Mouse (Mus musculus): Measurements from ENCODE around the gene Plekhg6. TPM values are rescaled to one million over a fixed set of nuclear protein-coding genes. Genes with fewer than 3 reads are reported as not detected.

Plekhg6 gene
- total RNA-seq, 2 experiments from 2014 or later = 0.13 TPM; not detected in 1

DNA sequence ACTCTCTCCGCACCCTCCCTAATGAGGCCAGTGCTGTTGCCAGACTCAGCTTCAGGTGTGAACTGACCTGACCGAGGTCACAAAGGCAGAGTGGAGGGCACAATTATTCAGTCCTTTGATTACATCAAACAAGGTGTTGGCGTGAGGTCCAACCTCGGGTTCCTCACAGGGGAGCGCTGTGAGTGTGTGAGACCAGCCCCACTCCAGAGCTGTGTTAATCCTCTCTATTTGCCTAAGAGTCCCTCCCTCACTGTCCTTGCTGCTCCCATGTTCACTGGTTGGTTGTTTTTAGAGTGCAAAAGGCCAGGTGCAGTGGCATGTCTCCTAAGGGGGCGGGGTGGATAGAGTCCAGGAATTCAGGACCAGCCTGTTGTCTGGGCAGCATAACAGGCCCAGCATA lies 5.5 kb upstream of the Plekhg6 start:
- DNase-seq (ENCODE audit: low spot score in 2 of 2) = no peak

DNA sequence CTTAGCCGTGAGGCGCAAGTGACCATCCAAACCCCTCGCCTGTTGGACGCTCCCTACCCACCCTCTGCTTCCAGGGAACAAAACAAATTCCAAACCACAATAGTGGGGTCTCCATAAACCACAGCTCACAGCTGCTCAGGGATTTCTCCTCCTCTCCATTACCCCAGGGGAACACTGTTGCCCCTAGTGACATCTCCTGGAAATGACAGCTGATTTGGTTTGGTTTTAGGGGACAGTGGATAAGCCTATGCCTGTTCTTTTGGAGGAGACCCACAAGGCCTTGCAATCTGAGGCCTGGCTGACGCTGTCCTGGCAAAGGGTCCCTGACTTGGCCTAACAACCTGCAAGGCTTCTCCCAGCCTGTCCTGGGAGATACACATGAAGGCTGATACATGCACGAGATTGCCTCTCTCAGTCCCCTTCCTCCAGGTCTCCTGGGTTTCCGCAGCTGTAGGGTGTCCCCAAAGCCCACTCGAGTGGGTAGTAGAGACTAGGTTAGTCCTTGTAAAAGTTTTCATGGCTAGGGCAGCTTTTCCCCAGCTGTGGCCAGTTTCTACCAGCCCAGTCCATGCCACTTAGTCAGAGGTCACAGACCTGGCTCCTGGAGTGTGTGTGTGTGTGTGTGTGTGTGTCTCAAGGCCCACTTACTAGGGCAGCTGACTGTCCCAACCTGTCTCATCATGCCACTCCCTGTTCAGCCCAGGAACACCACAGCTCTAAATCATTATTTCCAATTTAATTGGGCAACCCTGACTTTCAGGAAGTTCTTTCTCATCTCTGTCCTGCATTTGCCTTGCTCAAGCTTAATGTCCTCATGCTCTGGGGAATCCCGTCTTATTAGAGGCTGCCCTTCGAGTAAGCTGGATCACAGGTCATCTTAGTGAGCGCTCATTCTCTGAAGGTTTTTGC lies 4.7 kb upstream of the Plekhg6 start:
- no peak for DNase-seq (ENCODE audit: low spot score in 2 of 2)

DNA sequence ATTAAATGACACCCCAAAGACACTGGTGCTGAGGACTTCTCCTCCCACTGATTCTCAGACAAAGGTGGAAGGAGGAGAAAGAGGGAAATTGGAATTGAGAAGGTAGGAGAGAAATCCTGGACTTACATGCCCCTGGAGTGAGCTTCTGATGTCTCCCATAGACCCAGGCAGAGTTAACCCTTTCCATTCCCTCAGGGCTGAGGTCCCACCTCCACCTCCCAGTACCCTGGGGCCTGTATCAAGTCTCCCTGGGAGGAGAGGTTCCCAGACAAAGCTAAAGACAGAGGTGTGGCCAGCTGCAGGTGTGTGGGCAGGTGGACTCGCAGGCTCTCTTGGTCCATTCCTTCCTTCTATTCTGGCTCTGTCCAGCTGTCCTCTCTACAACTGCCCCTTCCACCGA lies 1.4 kb upstream of the Plekhg6 start:
- DNase-seq (ENCODE audit: low spot score in 2 of 2) = no peak

- no peak for DNase-seq (ENCODE audit: low spot score in 2 of 2)
Measured at GRCm38 (mm10) chr6:125379781-125380180, 812 bp downstream of the Plekhg6 start.

- no peak for DNase-seq (ENCODE audit: low spot score in 2 of 2)
Measured at GRCm38 (mm10) chr6:125378621-125379020, 2.0 kb downstream of the Plekhg6 start.

DNA sequence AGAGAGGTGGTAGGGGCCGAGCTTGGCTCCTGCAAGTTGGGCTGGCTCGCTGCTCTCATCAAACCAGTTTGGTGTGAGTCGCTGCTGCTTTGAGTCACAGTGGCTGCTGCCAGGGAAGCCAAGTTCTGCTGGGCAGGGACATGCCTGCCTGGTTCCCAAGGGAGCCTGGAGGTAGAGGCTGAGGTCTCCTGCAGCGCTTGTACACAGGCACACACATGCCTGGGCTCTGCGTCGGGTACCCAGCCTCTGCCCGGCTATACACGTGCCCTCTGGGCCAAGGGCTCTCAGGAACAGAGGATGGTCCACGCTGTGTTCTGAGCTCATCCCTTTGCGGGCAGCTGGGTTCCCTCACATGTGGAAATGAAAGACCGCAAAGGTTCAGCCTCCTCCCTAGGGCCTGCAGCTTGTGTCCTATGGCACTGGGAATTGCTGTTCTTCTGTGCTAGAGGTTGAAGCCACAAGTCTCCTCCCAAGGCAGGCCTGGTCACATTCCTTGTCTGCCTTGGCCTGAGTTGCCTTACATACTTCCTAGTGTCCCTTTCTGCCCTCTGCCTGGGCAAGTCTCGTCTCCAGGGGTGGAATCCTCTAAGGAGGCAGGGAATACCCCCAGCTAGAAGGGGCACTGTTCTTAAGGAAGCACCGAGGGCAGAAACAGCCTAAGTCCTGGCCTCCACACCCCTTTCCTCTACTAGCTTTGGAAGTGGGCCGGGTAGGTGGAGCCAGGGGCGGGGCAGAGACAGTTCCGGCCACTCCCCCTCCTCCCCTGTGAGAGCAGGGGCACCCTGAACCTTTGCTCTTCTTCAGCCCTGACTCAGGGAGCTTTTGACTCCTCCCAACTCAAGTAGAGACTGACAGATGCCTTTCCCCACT lies 2.8 kb downstream of the Plekhg6 start:
- DNase-seq (ENCODE audit: low spot score in 2 of 2) = peak; percentile 58 to 76

DNA sequence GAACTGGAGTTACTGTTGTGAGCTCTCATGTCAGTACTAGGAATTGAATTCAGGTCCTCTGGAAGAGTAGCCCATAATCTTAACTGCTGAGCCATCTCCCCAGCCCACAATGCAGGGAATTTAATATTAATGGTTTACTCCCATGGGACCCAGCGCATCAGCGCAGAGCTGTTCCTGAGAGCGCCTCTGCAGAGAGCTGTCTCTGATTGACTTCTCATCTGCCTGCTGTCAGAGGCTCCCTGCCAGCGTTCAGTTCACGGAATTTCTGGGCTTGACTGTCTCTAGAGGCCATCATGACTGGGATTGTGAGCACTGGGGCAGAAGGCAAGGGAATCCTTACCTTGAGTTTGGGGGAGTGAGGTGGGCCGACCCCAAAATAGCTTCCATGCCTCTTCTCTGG lies 3.6 kb downstream of the Plekhg6 start:
- DNase-seq (ENCODE audit: low spot score in 2 of 2) = no peak

GRCm38 (mm10) chr6:125367758-125368371 lies 12.7 kb downstream of the Plekhg6 start:
- no peak for DNase-seq (ENCODE audit: low spot score in 2 of 2)

- no peak for DNase-seq (ENCODE audit: low spot score in 2 of 2)
Measured at GRCm38 (mm10) chr6:125366133-125366532, 14.5 kb downstream of the Plekhg6 start.

DNA sequence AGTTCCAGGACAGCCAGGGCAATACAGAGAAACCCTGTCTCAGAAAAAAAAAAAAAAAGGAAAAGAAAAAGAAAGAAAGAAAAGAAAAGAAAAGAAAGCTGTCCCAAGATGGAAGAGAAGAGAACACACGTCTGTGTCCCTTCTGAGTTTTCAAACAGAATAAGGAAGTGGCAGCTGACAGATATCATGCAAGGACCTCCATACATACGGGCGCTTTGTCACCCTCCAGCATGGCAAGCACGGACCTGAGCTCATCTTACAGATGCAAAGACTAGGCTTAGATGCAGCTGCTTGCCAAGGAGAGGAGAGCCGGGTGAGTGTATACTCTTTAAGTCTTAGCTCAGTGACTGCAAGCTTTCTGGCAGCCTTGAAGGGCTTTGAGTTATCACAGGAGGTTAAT lies 15.1 kb downstream of the Plekhg6 start:
- no peak for DNase-seq (ENCODE audit: low spot score in 2 of 2)

DNA sequence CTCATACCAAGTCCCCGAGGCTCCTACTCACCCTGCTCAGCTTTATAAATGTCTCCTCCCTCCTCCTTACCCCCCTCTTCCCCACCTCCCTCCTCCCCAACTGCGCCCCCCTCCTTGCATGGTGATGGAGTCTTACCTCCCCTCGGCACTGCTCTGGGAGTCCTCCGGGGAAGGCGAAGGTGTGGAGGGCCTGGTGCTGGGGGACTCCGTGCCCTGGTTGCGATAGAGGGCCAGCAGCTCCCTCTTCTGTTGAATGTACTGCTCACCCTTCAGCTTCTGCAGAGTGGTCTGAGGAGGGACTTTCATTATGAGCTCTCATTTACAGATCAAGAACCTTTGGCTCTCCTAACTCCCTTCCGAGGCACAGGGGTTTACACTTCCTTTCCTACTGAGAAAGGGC lies 16.1 kb downstream of the Plekhg6 start:
- DNase-seq (ENCODE audit: low spot score in 2 of 2) = no peak

DNA sequence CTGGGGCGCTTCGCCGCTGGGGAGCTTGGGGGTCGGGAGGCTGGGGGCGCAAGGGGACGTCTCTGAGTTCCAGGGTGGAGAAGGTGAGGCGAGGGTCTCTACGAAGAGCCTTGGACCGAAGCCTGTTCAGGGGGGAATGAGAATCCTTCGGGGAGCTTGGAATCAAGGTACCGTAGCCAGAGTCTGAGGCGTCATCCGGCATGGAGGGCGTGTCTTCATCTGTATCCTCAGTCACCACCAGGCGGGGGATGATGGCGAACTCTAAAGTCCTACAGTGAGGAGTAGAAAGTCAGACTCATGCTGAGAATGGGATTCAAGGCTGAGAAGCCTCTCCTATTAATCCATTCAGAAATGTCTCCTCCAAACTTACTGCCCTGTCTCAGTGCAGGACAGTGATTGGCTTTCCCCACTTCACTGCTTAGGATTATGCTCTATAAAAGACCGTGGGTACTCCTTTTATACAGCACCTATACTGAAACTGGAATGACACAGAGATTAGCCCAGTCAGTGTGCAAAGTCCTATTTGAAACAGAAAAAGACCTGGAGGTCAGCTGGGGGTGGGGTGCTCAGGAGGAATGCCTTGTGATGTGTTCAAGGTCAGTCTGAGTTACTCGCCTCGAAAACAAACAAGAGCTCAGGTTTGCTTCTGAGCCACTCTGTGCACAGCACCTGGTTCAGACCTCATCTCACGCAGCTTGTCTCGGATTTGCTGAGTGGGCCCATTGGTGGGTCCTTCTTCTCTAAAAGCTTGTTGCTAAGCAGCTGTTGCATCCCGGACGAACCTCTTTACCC lies 16.9 kb downstream of the Plekhg6 start:
- no peak for DNase-seq (ENCODE audit: low spot score in 2 of 2)

- no peak for DNase-seq (ENCODE audit: low spot score in 2 of 2)
Measured at GRCm38 (mm10) chr6:125363021-125363420, 17.6 kb downstream of the Plekhg6 start.

- peak in 1 of 2 experiments; percentile 44 for DNase-seq (ENCODE audit: low spot score in 2 of 2)
Measured at GRCm38 (mm10) chr6:125361467-125362291, 18.9 kb downstream of the Plekhg6 start.

GRCm38 (mm10) chr6:125360846-125361245 lies 19.7 kb downstream of the Plekhg6 start:
- no peak for DNase-seq (ENCODE audit: low spot score in 2 of 2)

- DNase-seq (ENCODE audit: low spot score in 2 of 2) = no peak
Measured at GRCm38 (mm10) chr6:125359999-125360398, 20.6 kb downstream of the Plekhg6 start.

DNA sequence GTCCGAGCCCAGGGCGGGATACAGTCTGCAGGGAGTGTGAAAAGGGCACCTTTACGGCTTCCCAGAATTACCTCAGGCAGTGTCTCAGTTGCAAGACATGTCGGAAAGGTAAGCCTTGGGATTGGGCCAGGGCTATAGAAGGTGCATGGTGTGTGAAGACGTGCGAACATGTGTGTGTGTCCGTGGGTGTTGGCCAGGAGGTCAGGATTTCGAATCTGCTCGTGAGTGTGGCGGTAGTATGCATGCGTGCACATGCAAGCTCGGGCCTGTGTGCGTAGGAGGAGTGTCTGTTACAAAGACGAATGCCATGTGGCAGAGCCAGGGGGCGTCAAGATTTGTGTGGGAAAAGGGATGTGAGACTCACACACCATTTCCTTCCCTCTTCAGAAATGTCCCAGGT lies 23.3 kb downstream of the Plekhg6 start:
- no peak for DNase-seq (ENCODE audit: low spot score in 2 of 2)

- no peak for DNase-seq (ENCODE audit: low spot score in 2 of 2)
Measured at GRCm38 (mm10) chr6:125356264-125356663, 24.3 kb downstream of the Plekhg6 start.

DNA sequence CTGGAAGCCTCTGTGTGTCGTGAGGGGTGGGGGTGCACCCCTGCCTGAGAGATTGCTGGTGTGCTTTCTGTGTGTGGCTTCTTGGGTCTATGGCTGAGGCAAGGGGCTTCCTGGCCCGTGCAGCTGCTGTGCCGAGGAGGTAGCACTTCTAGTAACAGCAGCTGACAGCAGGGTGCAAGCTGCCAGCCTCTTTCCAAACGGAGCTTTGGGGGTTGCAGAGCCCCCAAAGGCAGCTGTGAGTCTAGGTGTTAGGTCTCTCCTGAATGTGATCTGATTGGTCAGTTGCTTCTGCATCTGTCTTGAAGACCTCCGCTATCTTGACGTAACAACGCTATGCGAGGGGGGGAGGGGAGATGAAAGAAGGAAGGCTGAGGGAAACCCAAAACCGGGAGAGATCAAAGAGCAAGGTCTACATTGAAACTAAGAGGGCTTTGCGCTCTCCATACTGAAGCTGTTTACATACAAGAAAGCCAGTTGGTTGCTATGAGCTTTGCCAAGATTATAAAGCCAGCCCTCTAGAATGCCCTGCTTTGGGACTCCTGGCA lies 25.3 kb downstream of the Plekhg6 start:
- no peak for DNase-seq (ENCODE audit: low spot score in 2 of 2)

All from adrenal gland, adult 18-20 months (tissue).